Mouse (Mus musculus) liver, embryonic 14.5 days (tissue): Measurements from ENCODE around the gene Hipk2.

Source experiments
- CTCF ChIP-seq: IDR thresholded peaks from 2 replicates; pipeline ENCODE4 v1.5.1; 2016; ENCODE audit warnings: antibody characterized with exemption, low read depth, control low read depth
- EP300 ChIP-seq: IDR thresholded peaks from 2 replicates; pipeline ENCODE4 v1.6.1; 2016; ENCODE audit warnings: antibody characterized with exemption, low read depth

- TF ChIP-seq CTCF, result no peak
- TF ChIP-seq EP300, result no peak
Observed at GRCm38 (mm10) chr6:38808317-38808716, 67.6 kb downstream of the Hipk2 start.
